Mouse (Mus musculus) adrenal gland, postnatal 14 days (tissue): ENCODE results near the gene Vim. TPM values are rescaled to one million over a fixed set of nuclear protein-coding genes. Genes with fewer than 3 reads are reported as not detected.

ENCODE experiments used
- total RNA-seq: library from RNA; stranded (reverse); gene quantifications from 2 replicates; pipeline ENCODE4 v1.2.3, GENCODE M21; 2021

The Vim gene
- total RNA-seq, 1 experiment from 2014 or later = 281 TPM

Other genes starting within 250 kb of the Vim start
- 0.41 and 0.90 TPM in 2 replicates for gene Cubn, start 82.1 kb upstream of the Vim start, total RNA-seq
- gene Trdmt1, start 29.3 kb upstream of the Vim start, total RNA-seq = 3.0 and 8.0 TPM in 2 replicates
- gene St8sia6, start 220.1 kb downstream of the Vim start, total RNA-seq = 0.78 and 2.5 TPM in 2 replicates